Mouse (Mus musculus) liver, embryonic 11.5 days (tissue): ENCODE results near the gene Dgka. TPM values are rescaled to one million over a fixed set of nuclear protein-coding genes. Genes with fewer than 3 reads are reported as not detected.
A peak's percentile ranks its signal among the peaks of the same experiment; 100 is the strongest.

Experiments used
- ATAC-seq: fragments of 200-750 bp; cut with Nextera tagmentation; replicated peaks from 2 replicates; pipeline ENCODE4 v1.8.0; 2017; ENCODE audit warnings: moderate number of reproducible peaks, mild to moderate bottlenecking, moderate TSS enrichment, moderate library complexity; ENCODE audit not compliant: low FRiP score
- DNase-seq: peaks from one replicate; pipeline ENCODE4 v3.0.0-alpha.2; 2017; ENCODE audit warnings: low spot score
- H3K27ac ChIP-seq: fragments of 300-500 bp; sonication (generic); 2 replicates; pipeline ENCODE4 v1.5.1; 2014; ENCODE audit warnings: mild to moderate bottlenecking, low read depth, low read length, control low read depth
- H3K27me3 ChIP-seq: fragments of 300-500 bp; sonication (generic); replicated peaks from 2 replicates; pipeline ENCODE4 v1.6.1; 2014; ENCODE audit warnings: low read length, mixed read lengths; ENCODE audit not compliant: control insufficient read depth, insufficient read depth
- H3K36me3 ChIP-seq: fragments of 300-500 bp; sonication (generic); 2 replicates; pipeline ENCODE4 v1.6.1; 2014; ENCODE audit warnings: mild to moderate bottlenecking, low read length, moderate library complexity, mixed read lengths; ENCODE audit not compliant: control insufficient read depth, insufficient read depth
- H3K4me1 ChIP-seq: fragments of 300-500 bp; sonication (generic); replicated peaks from 2 replicates; pipeline ENCODE4 v1.6.1; 2014; ENCODE audit warnings: low read length, mixed read lengths; ENCODE audit not compliant: control insufficient read depth, insufficient read depth
- H3K4me2 ChIP-seq: fragments of 300-500 bp; sonication (generic); 2 replicates; pipeline ENCODE4 v1.6.1; 2014; ENCODE audit warnings: mild to moderate bottlenecking, control low read depth, moderate library complexity
- H3K4me3 ChIP-seq: fragments of 300-500 bp; sonication (generic); 2 replicates; pipeline ENCODE4 v1.5.1; 2014; ENCODE audit warnings: low read depth, low read length, control low read depth
- H3K9ac ChIP-seq: fragments of 300-500 bp; sonication (generic); 2 replicates; pipeline ENCODE4 v1.6.1; 2014; ENCODE audit warnings: low read depth, low read length, control low read depth
- H3K9me3 ChIP-seq: fragments of 300-500 bp; sonication (generic); 2 replicates; pipeline ENCODE4 v1.6.1; 2016; ENCODE audit warnings: low read length, inconsistent platforms, mixed read lengths; ENCODE audit not compliant: control insufficient read depth
- WGBS: fragments of 180-500 bp; shearing (Covaris S2); extraction: QIAGEN DNeasy Blood & Tissue Kit; methylation state at CpG from one replicate; pipeline ENCODE4 v1.1.7; 2014; 5-methylcytosine and 5-hydroxymethylcytosine counted together
- polyA plus RNA-seq: library from polyadenylated mRNA; unstranded; fragments of >200 nt; fragmentation: Nextera tagmentation; extraction: Ambion mirVana; gene quantifications from 2 replicates; pipeline ENCODE4 v1.2.1, GENCODE M21; 2014

Dgka gene
- polyA plus RNA-seq = 4.6 and 5.5 TPM in 2 replicates

DNA sequence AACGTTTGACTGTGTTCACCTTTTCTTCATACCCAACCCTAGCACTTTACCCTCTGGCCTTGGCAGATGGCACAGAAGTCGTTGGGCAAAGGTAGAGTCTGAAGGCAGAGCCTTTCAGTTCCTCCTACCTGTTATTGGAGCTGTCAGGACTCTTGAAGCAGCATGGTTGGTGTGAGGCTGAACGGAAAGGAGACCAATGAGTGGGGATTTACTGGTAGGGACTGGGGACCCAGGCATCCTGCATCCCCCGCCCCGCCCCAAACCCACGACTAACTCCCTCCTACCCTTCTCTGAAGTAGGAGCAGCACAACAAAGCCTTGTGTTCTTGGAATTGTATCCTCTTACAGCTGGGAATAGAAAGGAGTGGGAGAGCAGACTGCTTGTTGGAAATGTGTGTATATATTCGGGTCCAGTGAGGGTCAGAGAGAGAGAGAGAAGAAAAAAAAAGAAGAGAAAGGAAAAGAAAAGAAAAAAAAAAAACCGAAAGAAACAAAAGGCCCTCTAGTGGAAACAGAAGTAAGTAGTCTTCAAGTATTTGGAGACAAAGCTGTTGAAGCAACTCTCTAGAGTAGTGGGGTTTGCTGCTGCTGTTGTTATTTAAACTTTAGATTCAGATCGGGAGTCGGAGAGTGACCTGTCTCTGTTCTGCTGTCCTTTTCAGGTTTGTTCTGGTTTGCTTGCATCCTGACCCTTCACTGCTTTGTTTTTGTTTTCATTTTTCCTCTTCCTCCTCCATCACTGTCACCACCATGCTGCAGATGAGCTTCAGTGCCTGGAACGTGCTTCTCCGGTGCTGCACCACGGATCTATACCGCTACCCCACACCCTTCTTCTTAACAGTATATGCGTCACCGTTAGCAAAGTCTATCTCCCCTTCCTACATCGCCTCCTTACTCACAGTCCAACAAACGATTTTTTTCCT lies at the start of gene Dgka:
Dgka (minus strand) TSS at position 176 of the 922 bp plus-strand sequence.
- Histone ChIP-seq H3K27me3 (peaks cover 22% of the 10 kb centered on the region), H3K36me3 (no peaks in the 10 kb centered on the region), H3K27ac (no peak within 1 kb of the TSS), H3K4me3 (peak within 1 kb of the TSS; percentile 66), H3K4me1 (peaks cover 28% of the 10 kb centered on the region), H3K9me3 (no peaks in the 10 kb centered on the region), H3K4me2 (peak within 1 kb of the TSS; percentile 85), H3K9ac (peak within 1 kb of the TSS; percentile 62)
- no peak for DNase-seq
- WGBS = 23% methylated on average over 18 of the region's 18 CpGs
- ATAC-seq = no peak

DNA sequence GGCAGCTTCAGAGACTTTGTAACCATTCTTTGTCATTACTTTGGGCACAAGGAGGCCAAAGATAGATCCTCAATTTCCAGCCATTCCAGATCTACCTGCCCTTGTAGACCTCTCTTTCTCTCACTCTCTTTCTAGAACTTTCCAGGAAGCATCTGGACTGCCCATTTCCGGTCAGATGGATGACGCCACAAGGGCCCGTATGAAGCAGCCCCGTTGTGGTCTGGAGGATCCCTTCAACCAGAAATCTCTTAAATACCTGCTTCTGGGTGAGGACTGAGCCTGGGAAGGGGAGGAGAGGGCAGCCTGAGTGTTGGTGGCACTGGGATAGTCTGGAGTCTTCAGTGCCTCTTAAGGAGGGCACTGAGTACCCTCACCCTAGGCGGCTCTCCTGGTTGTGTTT lies 49.7 kb upstream of the Dgka start:
- 80% methylated on average over 5 of the region's 5 CpGs for WGBS
- Histone ChIP-seq H3K9ac (no peak overlapping the region), H3K27me3 (no peaks in the 10 kb centered on the region), H3K36me3 (0 out of 2 replicates have a peak, but pooled peaks cover 2% of the 10 kb centered on the region), H3K4me1 (no peaks in the 10 kb centered on the region), H3K4me3 (no peak overlapping the region), H3K4me2 (no peak overlapping the region), H3K9me3 (no peaks in the 10 kb centered on the region), H3K27ac (no peak overlapping the region)
- DNase-seq = no peak
- ATAC-seq = no peak

DNA sequence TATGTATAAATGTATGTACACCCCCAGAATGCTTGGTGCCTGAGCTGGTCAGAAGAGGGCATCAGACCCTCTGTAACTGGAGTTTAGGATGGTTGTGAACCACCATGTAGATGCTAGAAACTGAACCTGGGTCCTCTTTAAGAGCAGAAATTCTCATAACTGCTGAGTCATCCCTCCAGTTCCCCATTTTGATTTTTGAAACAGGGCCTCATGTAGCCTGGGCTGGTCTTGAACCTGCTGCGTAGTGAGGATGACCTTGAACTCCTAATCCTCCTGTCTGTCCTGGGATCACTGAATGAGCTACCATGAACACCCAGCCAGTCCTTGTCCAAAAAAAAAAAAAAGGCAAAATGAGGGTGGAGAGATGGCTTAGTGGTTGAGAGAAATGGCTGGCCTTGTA lies 48.6 kb upstream of the Dgka start:
- ATAC-seq = no peak
- H3K27ac ChIP-seq = no peak overlapping the region
- WGBS = 94% methylated on average over 1 of the region's 1 CpGs
- no peaks in the 10 kb centered on the region for H3K27me3 ChIP-seq
- H3K4me3 ChIP-seq = no peak overlapping the region
- no peaks in the 10 kb centered on the region for H3K36me3 ChIP-seq
- no peak overlapping the region for H3K4me2 ChIP-seq
- no peak for DNase-seq
- H3K9me3 ChIP-seq = no peaks in the 10 kb centered on the region
- H3K9ac ChIP-seq = no peak overlapping the region
- H3K4me1 ChIP-seq = no peaks in the 10 kb centered on the region

DNA sequence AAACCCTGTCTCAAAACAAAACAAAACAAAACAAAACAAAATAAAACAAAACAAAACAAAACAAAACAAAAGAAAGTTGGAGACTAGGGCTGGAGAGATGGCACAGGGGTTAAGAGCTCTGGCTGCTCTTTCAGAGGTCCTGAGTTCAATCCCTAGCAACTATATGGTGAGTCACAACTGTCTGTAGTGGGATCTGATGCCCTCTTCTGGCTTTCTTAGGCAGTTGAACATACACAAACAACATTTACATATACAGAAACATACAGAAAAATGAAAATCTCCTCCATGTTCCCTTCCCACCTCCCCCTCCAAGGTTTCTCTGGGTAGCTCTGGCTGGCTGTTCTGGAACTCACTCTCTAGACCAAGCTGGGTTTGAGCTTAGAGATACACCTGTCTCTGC lies 47.4 kb upstream of the Dgka start:
- no peaks in the 10 kb centered on the region for H3K9me3 ChIP-seq
- H3K9ac ChIP-seq = no peak overlapping the region
- H3K27me3 ChIP-seq = no peaks in the 10 kb centered on the region
- no peaks in the 10 kb centered on the region for H3K4me1 ChIP-seq
- no peak for ATAC-seq
- no peak for DNase-seq
- no peak overlapping the region for H3K4me3 ChIP-seq
- H3K27ac ChIP-seq = no peak overlapping the region
- no peaks in the 10 kb centered on the region for H3K36me3 ChIP-seq
- H3K4me2 ChIP-seq = no peak overlapping the region

DNA sequence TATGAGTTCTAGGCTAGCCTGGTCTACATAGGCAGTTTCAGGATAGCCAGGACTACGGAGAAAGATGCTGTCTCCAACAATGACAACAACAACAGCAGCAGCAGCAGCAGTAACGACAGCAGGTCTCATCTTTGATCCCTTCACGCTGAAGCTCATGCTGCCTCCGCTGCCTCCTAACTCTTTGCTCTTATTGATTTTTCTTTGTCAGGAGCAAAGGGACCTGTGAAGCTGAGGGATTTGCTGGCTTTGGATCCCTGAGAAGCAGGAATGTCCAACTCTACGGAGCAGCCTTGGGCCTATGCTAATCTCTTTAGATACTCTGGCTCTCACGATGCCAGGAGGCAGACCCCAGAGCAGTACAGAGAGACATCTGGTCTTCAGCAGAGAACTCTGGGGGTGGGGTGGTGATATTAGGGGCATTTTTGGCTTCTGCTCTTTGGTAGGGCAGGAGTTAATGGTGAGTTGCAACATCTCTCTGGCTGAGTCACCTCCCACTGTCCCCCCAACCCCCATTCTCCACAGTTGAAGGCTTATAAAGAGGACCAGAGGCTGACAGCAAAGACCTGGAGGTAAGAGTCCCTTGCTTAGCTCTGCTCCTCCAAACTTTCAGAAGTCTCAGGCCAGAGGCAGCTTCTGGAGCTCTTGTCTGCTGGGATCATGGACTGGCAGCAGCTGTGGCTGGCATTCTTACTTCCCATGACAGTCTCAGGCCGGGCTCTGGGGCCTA lies 45.9 kb upstream of the Dgka start, which contains the start of gene Mmp19:
Mmp19 (plus strand) TSS at position 513 of the 727 bp plus-strand sequence.
- DNase-seq = no peak
- no peaks in the 10 kb centered on the region for H3K4me1 ChIP-seq
- no peaks in the 10 kb centered on the region for H3K9me3 ChIP-seq
- H3K9ac ChIP-seq = no peak within 1 kb of the TSS; the same call in 1 of the 2 replicates
- peak within 1 kb of the TSS; percentile 42 for H3K4me2 ChIP-seq
- peak within 1 kb of the TSS; percentile 31 for H3K4me3 ChIP-seq
- peak within 1 kb of the TSS; percentile 58; the same call in 1 of the 2 replicates for H3K27ac ChIP-seq
- ATAC-seq = peak; percentile 57
- H3K36me3 ChIP-seq = no peaks in the 10 kb centered on the region
- H3K27me3 ChIP-seq = no peaks in the 10 kb centered on the region
- WGBS = 64% methylated on average over 7 of the region's 7 CpGs

DNA sequence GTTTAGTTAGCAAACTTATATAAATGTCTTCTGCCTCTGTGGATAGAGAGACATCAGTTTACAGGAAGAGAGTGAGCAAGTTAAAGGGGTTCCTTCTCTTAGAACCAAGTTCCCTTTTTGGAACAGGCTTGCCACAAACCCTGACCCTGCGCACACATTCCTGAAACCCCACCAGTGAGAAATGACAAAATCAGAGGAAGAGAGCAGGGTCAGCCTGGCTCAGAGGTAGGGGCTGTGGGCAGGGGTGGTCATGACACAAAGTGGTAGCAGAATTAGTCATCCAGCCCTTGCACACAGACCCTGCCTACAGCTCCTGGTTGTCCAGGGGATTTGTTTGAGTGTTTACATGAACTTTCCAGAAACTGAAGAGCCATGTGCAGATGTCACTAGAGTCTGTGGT lies 35.5 kb upstream of the Dgka start:
- no peaks in the 10 kb centered on the region for H3K27me3 ChIP-seq
- no peaks in the 10 kb centered on the region for H3K36me3 ChIP-seq
- H3K4me2 ChIP-seq = no peak overlapping the region
- no peak overlapping the region for H3K27ac ChIP-seq
- 55% methylated on average over 1 of the region's 1 CpGs for WGBS
- H3K4me1 ChIP-seq = 0 out of 2 replicates have a peak, but pooled peaks cover 3% of the 10 kb centered on the region
- DNase-seq (no peak), ATAC-seq (no peak)
- H3K4me3 ChIP-seq = no peak overlapping the region
- H3K9me3 ChIP-seq = no peaks in the 10 kb centered on the region
- H3K9ac ChIP-seq = no peak overlapping the region

DNA sequence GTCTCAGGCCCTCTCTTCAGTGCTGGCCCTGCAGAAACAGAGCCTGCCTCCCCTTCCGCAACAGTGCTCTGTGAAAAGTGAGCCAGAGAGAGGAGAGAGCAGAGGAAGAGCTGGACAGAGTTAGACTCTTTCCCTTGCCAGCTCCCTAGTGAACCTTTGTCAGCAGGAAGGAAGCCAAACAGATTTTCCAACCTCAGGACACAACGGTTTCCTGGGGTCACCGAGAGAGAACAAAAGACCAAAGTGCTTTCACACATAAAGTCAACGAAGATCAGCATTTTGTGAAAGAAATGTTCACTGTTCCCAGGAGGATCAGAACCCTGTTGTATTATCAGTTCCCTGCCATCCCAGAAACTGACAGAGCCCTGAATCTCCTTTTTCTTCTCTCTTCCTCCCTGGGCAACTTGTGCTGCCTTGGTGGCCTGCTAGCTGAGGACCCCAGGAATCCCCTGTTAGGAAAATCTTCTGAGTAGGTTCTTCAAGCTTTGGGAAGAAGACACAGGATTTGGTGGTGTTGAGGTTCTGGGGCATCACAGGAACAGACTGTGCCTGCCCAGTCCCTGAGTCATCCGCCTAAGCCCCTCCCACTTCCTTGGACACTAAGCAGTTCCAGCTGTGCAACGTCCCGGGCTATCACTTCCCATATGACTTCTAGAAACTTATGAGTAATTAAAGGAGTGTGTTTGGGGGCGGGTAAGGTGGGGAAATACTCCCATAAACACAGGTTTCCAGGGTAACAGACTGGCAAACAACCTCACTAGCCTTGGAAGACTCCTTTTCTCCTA lies 34.5 kb upstream of the Dgka start:
- WGBS = 30% methylated on average over 8 of the region's 8 CpGs
- peak; percentile 76 for ATAC-seq
- Histone ChIP-seq H3K9me3 (no peaks in the 10 kb centered on the region), H3K4me1 (0 out of 2 replicates have a peak, but pooled peaks cover 3% of the 10 kb centered on the region), H3K4me2 (no peak overlapping the region), H3K27me3 (no peaks in the 10 kb centered on the region), H3K36me3 (no peaks in the 10 kb centered on the region), H3K9ac (no peak overlapping the region), H3K4me3 (no peak overlapping the region), H3K27ac (peak overlapping the region; percentile 36; the same call in 1 of the 2 replicates)
- no peak for DNase-seq

DNA sequence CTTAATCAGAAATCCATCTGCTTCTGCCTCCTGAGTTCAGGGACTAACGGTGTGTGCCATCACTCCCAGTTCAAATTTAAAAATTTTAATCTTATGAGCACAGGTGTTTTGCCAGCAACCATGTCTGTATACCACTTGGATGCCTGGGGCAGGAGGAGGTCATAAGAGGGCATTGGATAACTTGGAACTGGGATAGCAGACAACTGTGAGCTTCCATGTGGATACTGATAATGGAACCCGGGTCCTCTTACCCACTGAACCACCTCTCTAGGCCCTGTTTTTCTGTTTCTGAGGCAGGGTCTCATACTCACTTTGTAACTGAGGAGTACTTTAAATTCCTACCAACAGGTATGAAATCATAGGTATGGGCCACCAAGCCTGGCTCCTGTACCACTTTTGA lies 33.8 kb upstream of the Dgka start:
- no peak for ATAC-seq
- H3K4me2 ChIP-seq = no peak overlapping the region
- no peak overlapping the region for H3K4me3 ChIP-seq
- no peaks in the 10 kb centered on the region for H3K36me3 ChIP-seq
- H3K4me1 ChIP-seq = peaks cover 3% of the 10 kb centered on the region; the same call in 1 of the 2 replicates
- H3K27me3 ChIP-seq = no peaks in the 10 kb centered on the region
- H3K27ac ChIP-seq = no peak overlapping the region
- H3K9ac ChIP-seq = no peak overlapping the region
- H3K9me3 ChIP-seq = no peaks in the 10 kb centered on the region
- 89% methylated on average over 2 of the region's 2 CpGs for WGBS
- DNase-seq = no peak
